Mouse (Mus musculus): ENCODE data around the gene Cavin1. TPM values are rescaled to one million over a fixed set of nuclear protein-coding genes. Genes with fewer than 3 reads are reported as not detected.

Cavin1 gene
- polyA plus RNA-seq, 1 experiment = 0.23 TPM

DNA sequence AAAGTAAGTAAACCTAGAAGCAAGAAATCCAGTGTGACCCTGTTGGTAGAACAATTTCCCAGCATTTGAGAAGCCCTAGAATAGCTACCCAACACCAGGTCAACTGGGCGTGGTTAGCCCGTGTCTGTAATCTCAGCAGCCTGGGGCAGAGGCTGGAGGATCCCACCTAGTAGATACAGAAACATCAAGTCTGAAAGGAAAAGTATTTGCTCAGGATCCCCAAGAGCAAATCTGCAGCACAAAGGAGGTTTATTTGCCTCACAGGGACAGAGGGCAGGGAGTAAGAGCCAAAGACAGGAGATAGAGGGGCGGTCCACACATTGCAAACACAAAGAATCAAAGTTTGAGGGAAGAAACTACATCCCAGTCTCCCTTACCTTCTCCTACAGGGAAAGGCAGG is 28.6 kb upstream of the Cavin1 start:
- Histone ChIP-seq H3K4me1 (ENCODE audit: control insufficient read depth) (peaks cover 5% of the 10 kb centered on the region), H3K36me3 (ENCODE audit: control insufficient read depth) (no peaks in the 10 kb centered on the region), H3K27me3 (ENCODE audit: control insufficient read depth) (peaks cover 42% of the 10 kb centered on the region), H3K4me3 (replicated peaks) (no peak overlapping the region), H3K9me3 (ENCODE audit: control insufficient read depth, low read length) (no peaks in the 10 kb centered on the region)
- no peak for TF ChIP-seq GATA1 (IDR thresholded peaks at IDR 0.05; ENCODE audit: low read length)
- no peak for TF ChIP-seq TAL1 (IDR thresholded peaks at IDR 0.05; ENCODE audit: low read length)

DNA sequence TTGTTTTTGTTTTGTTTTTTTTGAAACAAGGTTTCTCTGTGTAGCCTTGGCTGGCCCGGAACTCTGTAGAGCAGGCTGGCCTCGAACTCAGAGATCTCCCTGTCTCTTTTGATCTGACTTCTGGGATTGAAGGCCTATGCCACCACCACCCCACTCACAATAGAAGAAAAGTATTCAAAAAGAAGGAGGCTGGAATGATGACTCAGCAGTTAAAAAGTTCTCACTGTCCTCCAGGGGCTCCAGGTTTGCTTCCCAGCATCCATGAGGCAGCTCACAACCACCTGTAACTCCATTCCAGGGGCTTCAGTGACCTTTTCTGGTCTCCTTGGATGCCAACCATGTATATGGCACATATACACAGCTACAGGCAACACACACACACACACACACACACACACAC is 28.1 kb upstream of the Cavin1 start:
- no peak for TF ChIP-seq TAL1 (IDR thresholded peaks at IDR 0.05; ENCODE audit: low read length)
- TF ChIP-seq GATA1 (IDR thresholded peaks at IDR 0.05; ENCODE audit: low read length) = no peak
- Histone ChIP-seq H3K36me3 (ENCODE audit: control insufficient read depth) (no peaks in the 10 kb centered on the region), H3K27me3 (ENCODE audit: control insufficient read depth) (peaks cover 39% of the 10 kb centered on the region), H3K4me3 (replicated peaks) (no peak overlapping the region), H3K9me3 (ENCODE audit: control insufficient read depth, low read length) (no peaks in the 10 kb centered on the region), H3K4me1 (ENCODE audit: control insufficient read depth) (peaks cover 5% of the 10 kb centered on the region)

DNA sequence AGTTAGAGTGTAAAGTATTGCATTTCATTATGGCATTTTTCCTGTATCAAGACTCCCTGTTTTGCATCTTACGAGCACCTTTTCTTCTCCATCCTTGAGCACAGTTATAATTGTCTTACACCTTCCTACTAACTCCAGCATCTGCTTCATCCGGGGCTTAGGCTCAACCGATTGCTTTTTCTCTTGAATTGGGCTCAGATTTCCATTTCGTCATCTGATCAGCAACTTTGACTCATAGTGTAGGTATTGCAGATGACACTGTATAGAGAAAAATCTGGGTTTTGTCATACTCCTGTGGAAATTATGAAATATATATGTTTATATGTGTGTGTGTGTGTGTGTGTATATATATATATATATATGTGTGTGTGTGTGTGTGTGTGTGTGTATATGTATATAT is 25.8 kb upstream of the Cavin1 start:
- no peak overlapping the region for H3K4me3 ChIP-seq (replicated peaks)
- no peaks in the 10 kb centered on the region for H3K9me3 ChIP-seq (ENCODE audit: control insufficient read depth, low read length)
- peaks cover 5% of the 10 kb centered on the region for H3K4me1 ChIP-seq (ENCODE audit: control insufficient read depth)
- H3K36me3 ChIP-seq (ENCODE audit: control insufficient read depth) = no peaks in the 10 kb centered on the region
- TF ChIP-seq GATA1 (IDR thresholded peaks at IDR 0.05; ENCODE audit: low read length) (no peak), TAL1 (IDR thresholded peaks at IDR 0.05; ENCODE audit: low read length) (no peak)
- H3K27me3 ChIP-seq (ENCODE audit: control insufficient read depth) = peaks cover 34% of the 10 kb centered on the region

DNA sequence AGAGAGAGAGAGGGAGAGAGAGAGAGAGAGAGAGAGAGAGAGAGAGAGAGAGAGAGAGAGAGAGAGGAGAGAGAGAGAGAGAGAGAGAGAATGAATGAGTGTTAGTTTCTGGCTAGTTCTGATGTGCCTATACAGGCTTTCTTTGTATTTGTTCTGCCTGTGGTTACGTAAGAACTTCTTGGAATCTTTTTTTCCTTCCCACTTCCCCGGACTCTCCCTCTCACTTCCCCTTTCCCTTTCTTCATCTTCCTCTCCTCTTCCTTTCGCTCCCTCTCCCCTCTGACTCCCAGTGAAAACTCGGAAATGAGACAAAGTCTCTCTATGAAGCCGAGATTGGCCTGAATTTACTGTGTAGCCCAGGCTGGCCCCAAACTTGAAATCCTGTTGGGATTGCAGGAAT is 24.0 kb upstream of the Cavin1 start:
- H3K36me3 ChIP-seq (ENCODE audit: control insufficient read depth) = no peaks in the 10 kb centered on the region
- peaks cover 5% of the 10 kb centered on the region for H3K4me1 ChIP-seq (ENCODE audit: control insufficient read depth)
- TF ChIP-seq TAL1 (IDR thresholded peaks at IDR 0.05; ENCODE audit: low read length) (no peak), GATA1 (IDR thresholded peaks at IDR 0.05; ENCODE audit: low read length) (no peak)
- H3K9me3 ChIP-seq (ENCODE audit: control insufficient read depth, low read length) = no peaks in the 10 kb centered on the region
- peaks cover 24% of the 10 kb centered on the region for H3K27me3 ChIP-seq (ENCODE audit: control insufficient read depth)
- no peak overlapping the region for H3K4me3 ChIP-seq (replicated peaks)

DNA sequence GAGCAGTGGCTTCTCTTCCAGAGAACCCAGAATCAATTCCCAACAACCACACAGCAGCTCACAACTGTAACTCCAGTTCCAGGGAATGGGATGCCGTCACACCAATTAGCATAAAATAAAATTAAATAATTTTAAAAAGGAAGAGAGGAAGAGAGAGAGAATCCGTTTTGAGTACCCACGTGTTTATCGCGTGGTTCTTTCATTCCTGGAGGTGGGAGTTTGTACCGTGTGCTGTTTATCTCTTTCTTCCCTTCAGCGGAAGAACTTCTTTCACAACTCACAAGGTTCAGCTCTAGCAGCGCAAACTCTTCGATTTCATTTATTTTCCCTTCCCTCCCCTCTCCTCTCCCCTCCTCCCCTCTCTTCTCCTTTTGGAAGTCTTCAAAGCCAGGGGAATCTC is 23.5 kb upstream of the Cavin1 start:
- no peaks in the 10 kb centered on the region for H3K9me3 ChIP-seq (ENCODE audit: control insufficient read depth, low read length)
- H3K4me3 ChIP-seq (replicated peaks) = no peak overlapping the region
- TF ChIP-seq TAL1 (IDR thresholded peaks at IDR 0.05; ENCODE audit: low read length) = no peak
- no peak for TF ChIP-seq GATA1 (IDR thresholded peaks at IDR 0.05; ENCODE audit: low read length)

DNA sequence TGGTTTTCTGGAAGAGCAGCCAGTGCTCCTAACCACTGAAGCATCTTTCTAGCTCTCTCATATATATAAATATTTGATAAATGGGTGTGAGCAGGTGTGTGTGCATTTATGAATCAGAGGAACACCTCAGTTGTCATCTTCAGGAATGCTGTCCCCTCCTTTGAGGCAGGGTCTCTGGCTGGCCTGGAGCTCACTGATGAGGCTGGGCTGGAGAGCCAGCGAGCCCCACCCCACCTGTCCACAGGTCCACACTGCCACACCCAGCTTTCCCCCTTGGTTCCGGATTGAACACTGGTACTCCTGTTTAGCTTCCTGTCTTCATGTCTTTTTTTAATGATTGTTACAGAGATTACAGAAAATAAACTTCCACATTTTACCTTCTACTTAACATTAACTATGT is 22.8 kb upstream of the Cavin1 start:
- Histone ChIP-seq H3K9me3 (ENCODE audit: control insufficient read depth, low read length) (no peaks in the 10 kb centered on the region), H3K4me1 (ENCODE audit: control insufficient read depth) (0 out of 2 replicates have a peak, but pooled peaks cover 2% of the 10 kb centered on the region), H3K36me3 (ENCODE audit: control insufficient read depth) (no peaks in the 10 kb centered on the region), H3K4me3 (replicated peaks) (no peak overlapping the region), H3K27me3 (ENCODE audit: control insufficient read depth) (peaks cover 21% of the 10 kb centered on the region)
- no peak for TF ChIP-seq TAL1 (IDR thresholded peaks at IDR 0.05; ENCODE audit: low read length)

More for the DNA sequence above, 23.5 kb upstream of the Cavin1 start:
- Histone ChIP-seq H3K36me3 (ENCODE audit: control insufficient read depth) (no peaks in the 10 kb centered on the region), H3K4me1 (ENCODE audit: control insufficient read depth) (peaks cover 4% of the 10 kb centered on the region), H3K27me3 (ENCODE audit: control insufficient read depth) (peaks cover 22% of the 10 kb centered on the region)

DNA sequence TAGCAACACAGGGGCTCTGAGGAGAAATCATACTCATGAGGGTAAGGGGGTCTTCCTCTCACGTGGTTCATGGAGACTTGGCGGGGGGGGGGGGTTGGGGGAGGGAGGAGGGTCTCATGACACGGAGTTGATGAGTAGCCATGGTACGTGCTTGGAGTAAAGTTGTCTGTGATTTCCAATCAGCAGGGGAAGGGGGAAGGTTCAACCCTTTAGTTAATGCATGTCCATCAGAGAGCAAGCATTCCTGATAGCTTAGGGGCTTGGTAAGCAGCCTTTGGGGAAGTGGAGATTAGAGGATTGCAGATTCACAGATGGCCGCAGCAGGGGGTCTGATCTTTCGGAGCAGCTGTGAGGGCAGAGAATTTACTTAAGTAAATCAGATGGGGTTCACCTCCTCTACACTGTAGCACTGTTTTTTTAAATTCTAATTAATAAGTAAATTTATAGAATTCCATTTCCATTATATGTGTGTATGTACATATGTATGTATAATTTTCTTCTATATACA is 20.4 kb upstream of the Cavin1 start:
- peaks cover 7% of the 10 kb centered on the region for H3K4me1 ChIP-seq (ENCODE audit: control insufficient read depth)
- H3K36me3 ChIP-seq (ENCODE audit: control insufficient read depth) = no peaks in the 10 kb centered on the region
- TF ChIP-seq GATA1 (IDR thresholded peaks at IDR 0.05; ENCODE audit: low read length) = no peak
- no peak for TF ChIP-seq TAL1 (IDR thresholded peaks at IDR 0.05; ENCODE audit: low read length)
- H3K27me3 ChIP-seq (ENCODE audit: control insufficient read depth) = peaks cover 20% of the 10 kb centered on the region
- H3K4me3 ChIP-seq (replicated peaks) = no peak overlapping the region
- no peaks in the 10 kb centered on the region for H3K9me3 ChIP-seq (ENCODE audit: control insufficient read depth, low read length)

DNA sequence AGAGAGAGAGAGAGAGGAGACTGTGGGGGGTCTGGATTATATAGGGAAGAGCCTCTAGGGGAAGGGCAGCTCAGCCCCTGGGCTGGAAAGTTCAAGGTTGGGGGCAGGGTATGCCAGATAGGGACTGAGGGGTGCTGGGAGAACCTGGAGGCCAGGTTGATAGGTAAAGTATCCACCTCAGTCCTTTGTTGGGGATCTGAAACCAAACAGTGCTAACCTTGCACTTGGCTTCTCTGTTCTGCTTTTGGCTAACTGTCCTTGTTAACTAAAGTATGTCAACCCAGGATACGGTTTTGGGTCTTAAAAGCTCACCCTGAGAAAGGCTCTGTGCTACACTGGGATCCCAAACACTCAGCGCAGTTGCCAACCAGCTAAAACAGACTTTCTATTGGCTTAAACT is 19.0 kb upstream of the Cavin1 start:
- H3K9me3 ChIP-seq (ENCODE audit: control insufficient read depth, low read length) = no peaks in the 10 kb centered on the region; the same call in 1 of the 2 replicates
- H3K4me3 ChIP-seq (replicated peaks) = no peak overlapping the region
- TF ChIP-seq TAL1 (IDR thresholded peaks at IDR 0.05; ENCODE audit: low read length) (no peak), GATA1 (IDR thresholded peaks at IDR 0.05; ENCODE audit: low read length) (no peak)
- H3K27me3 ChIP-seq (ENCODE audit: control insufficient read depth) = peaks cover 12% of the 10 kb centered on the region
- no peaks in the 10 kb centered on the region for H3K36me3 ChIP-seq (ENCODE audit: control insufficient read depth)
- peaks cover 10% of the 10 kb centered on the region for H3K4me1 ChIP-seq (ENCODE audit: control insufficient read depth)

DNA sequence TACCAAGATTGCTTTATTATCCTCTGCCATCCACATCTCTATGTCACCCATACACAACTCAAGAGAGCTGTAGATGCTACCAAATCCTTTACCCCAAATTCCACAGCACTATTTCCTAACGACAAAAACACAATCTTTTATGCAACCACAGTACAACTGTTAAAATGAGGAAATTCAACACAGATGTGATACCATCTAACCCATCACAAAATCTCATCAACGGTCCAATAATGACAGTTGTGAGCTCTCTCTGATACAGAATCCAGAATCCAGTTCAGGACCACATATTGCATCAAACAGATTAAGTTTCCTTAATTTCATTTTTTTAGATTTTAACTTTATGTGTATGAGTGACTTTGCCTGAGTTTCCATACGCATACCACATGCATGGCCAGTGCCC is 18.0 kb upstream of the Cavin1 start:
- Histone ChIP-seq H3K36me3 (ENCODE audit: control insufficient read depth) (no peaks in the 10 kb centered on the region), H3K9me3 (ENCODE audit: control insufficient read depth, low read length) (no peaks in the 10 kb centered on the region; the same call in 1 of the 2 replicates), H3K27me3 (ENCODE audit: control insufficient read depth) (peaks cover 12% of the 10 kb centered on the region), H3K4me1 (ENCODE audit: control insufficient read depth) (peaks cover 10% of the 10 kb centered on the region), H3K4me3 (replicated peaks) (no peak overlapping the region)
- TF ChIP-seq GATA1 (IDR thresholded peaks at IDR 0.05; ENCODE audit: low read length) = no peak
- no peak for TF ChIP-seq TAL1 (IDR thresholded peaks at IDR 0.05; ENCODE audit: low read length)

DNA sequence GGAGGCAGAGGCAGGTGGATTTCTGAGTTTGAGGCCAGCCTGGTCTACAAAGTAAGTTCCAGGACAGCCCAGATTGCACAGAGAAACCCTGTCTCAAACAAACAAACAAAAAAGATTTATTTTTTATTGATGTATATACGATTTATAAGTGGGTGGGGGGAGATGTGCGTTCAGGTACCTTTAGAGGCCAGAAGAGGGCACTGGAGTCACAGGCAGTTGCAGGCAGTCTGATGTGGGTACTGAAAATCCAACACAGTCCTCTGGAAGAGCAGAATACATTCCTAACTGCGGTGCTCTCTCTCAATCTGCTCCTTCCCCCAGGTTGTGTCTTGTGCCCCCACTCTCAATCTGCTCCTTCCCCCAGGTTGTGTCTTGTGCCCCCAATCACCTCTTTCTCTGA is 14.9 kb upstream of the Cavin1 start:
- peaks cover 17% of the 10 kb centered on the region for H3K4me1 ChIP-seq (ENCODE audit: control insufficient read depth)
- TF ChIP-seq GATA1 (IDR thresholded peaks at IDR 0.05; ENCODE audit: low read length) (no peak), TAL1 (IDR thresholded peaks at IDR 0.05; ENCODE audit: low read length) (no peak)
- H3K36me3 ChIP-seq (ENCODE audit: control insufficient read depth) = no peaks in the 10 kb centered on the region
- no peaks in the 10 kb centered on the region; the same call in 1 of the 2 replicates for H3K9me3 ChIP-seq (ENCODE audit: control insufficient read depth, low read length)
- no peak overlapping the region for H3K4me3 ChIP-seq (replicated peaks)
- H3K27me3 ChIP-seq (ENCODE audit: control insufficient read depth) = peaks cover 20% of the 10 kb centered on the region

All from erythroblast, embryonic 14.5 days (primary cell).